Mouse (Mus musculus): ENCODE results near the gene Snx29. TPM values are rescaled to one million over a fixed set of nuclear protein-coding genes. Genes with fewer than 3 reads are reported as not detected.

Gene Snx29
- polyA plus RNA-seq, 1 experiment from 2014 or later, result 11.4 TPM

DNA sequence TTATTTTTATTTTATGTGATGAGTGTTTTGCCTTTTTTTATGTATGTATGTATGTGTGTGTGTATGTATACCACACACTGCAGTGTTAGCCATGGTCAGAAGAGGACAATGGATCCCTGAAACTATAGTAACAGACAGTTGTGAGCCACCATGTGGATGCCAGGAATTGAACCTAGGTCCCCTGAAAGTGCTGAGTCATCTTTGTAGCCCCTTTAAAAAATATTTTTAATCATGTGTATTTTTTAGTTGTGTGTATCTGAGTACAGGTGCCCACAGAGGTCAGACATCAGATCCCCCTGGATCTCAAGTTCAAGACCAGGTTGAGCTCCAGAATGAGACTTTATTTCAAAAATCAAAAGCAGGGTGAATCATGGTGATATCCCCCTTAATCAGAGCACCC, 19.0 kb upstream of the Snx29 start:
- Histone ChIP-seq H3K4me1 (replicated peaks; ENCODE audit: control insufficient read depth, insufficient read depth, low read length) (no peaks in the 10 kb centered on the region), H3K9me3 (ENCODE audit: control insufficient read depth, low read length) (no peaks in the 10 kb centered on the region), H3K27ac (ENCODE audit: low read length) (no peak overlapping the region), H3K4me2 (ENCODE audit: low read depth, low read length) (no peak overlapping the region), H3K27me3 (ENCODE audit: control insufficient read depth, insufficient read depth, low read depth, low read length) (no peaks in the 10 kb centered on the region), H3K9ac (ENCODE audit: low read length) (no peak overlapping the region), H3K4me3 (ENCODE audit: low read length) (no peak overlapping the region), H3K36me3 (ENCODE audit: control insufficient read depth, insufficient read depth, low read length) (no peaks in the 10 kb centered on the region)
- ATAC-seq (ENCODE audit: low read depth), result no peak

DNA sequence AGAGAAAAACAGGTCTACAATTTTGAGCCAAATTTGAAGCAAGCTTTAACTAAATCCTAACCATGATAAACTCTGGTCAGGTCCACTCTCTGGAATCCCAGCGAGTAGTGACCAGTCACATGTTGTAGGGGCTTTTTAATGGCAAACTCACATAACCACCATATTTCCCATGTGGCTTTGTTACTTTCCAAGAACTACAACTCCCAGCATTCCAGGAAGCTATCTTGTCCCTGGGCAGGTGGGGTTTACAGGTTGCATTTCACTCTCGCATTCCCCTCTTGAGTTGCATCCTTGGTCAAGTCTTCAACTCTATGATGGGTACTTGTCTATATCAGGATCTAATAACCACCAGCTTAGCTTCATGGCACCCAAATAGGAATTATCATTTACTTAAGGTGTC, 17.2 kb upstream of the Snx29 start:
- no peak for ATAC-seq (ENCODE audit: low read depth)
- WGBS, result 79% methylated on average over 2 of the region's 2 CpGs
- no peaks in the 10 kb centered on the region for H3K4me1 ChIP-seq (replicated peaks; ENCODE audit: control insufficient read depth, insufficient read depth, low read length)
- no peaks in the 10 kb centered on the region for H3K9me3 ChIP-seq (ENCODE audit: control insufficient read depth, low read length)
- no peak overlapping the region for H3K27ac ChIP-seq (ENCODE audit: low read length)
- no peak overlapping the region for H3K4me2 ChIP-seq (ENCODE audit: low read depth, low read length)
- H3K27me3 ChIP-seq (ENCODE audit: control insufficient read depth, insufficient read depth, low read depth, low read length), result no peaks in the 10 kb centered on the region
- H3K36me3 ChIP-seq (ENCODE audit: control insufficient read depth, insufficient read depth, low read length), result no peaks in the 10 kb centered on the region
- H3K4me3 ChIP-seq (ENCODE audit: low read length), result no peak overlapping the region
- H3K9ac ChIP-seq (ENCODE audit: low read length), result no peak overlapping the region

GRCm38 (mm10) chr16:11313512-11313911, 9.2 kb upstream of the Snx29 start, which contains the start of gene Tnfrsf17:
Gene Tnfrsf17, plus strand, starts transcription at chr16:11313812.
- WGBS, result 71% methylated on average over 7 of the region's 7 CpGs
- Histone ChIP-seq H3K9ac (ENCODE audit: low read length) (no peak within 1 kb of the TSS), H3K27me3 (ENCODE audit: control insufficient read depth, insufficient read depth, low read depth, low read length) (no peaks in the 10 kb centered on the region), H3K4me1 (replicated peaks; ENCODE audit: control insufficient read depth, insufficient read depth, low read length) (0 out of 2 replicates have a peak, but pooled peaks cover 2% of the 10 kb centered on the region), H3K27ac (ENCODE audit: low read length) (no peak within 1 kb of the TSS), H3K4me3 (ENCODE audit: low read length) (no peak within 1 kb of the TSS), H3K36me3 (ENCODE audit: control insufficient read depth, insufficient read depth, low read length) (no peaks in the 10 kb centered on the region), H3K4me2 (ENCODE audit: low read depth, low read length) (no peak within 1 kb of the TSS), H3K9me3 (ENCODE audit: control insufficient read depth, low read length) (no peaks in the 10 kb centered on the region)
- no peak for ATAC-seq (ENCODE audit: low read depth)

GRCm38 (mm10) chr16:11315786-11316320, 6.9 kb upstream of the Snx29 start:
- no peaks in the 10 kb centered on the region for H3K9me3 ChIP-seq (ENCODE audit: control insufficient read depth, low read length)
- H3K27me3 ChIP-seq (ENCODE audit: control insufficient read depth, insufficient read depth, low read depth, low read length), result no peaks in the 10 kb centered on the region
- ATAC-seq (ENCODE audit: low read depth), result peak; percentile 78
- H3K4me1 ChIP-seq (replicated peaks; ENCODE audit: control insufficient read depth, insufficient read depth, low read length), result 0 out of 2 replicates have a peak, but pooled peaks cover 2% of the 10 kb centered on the region
- no peak overlapping the region for H3K4me2 ChIP-seq (ENCODE audit: low read depth, low read length)
- no peak overlapping the region for H3K4me3 ChIP-seq (ENCODE audit: low read length)
- H3K36me3 ChIP-seq (ENCODE audit: control insufficient read depth, insufficient read depth, low read length), result no peaks in the 10 kb centered on the region
- no peak overlapping the region for H3K9ac ChIP-seq (ENCODE audit: low read length)
- no peak overlapping the region for H3K27ac ChIP-seq (ENCODE audit: low read length)
- 50% methylated on average over 5 of the region's 5 CpGs for WGBS

GRCm38 (mm10) chr16:11316748-11317147, 6.0 kb upstream of the Snx29 start:
- Histone ChIP-seq H3K9ac (ENCODE audit: low read length) (no peak overlapping the region), H3K4me1 (replicated peaks; ENCODE audit: control insufficient read depth, insufficient read depth, low read length) (0 out of 2 replicates have a peak, but pooled peaks cover 2% of the 10 kb centered on the region), H3K27me3 (ENCODE audit: control insufficient read depth, insufficient read depth, low read depth, low read length) (no peaks in the 10 kb centered on the region), H3K4me2 (ENCODE audit: low read depth, low read length) (no peak overlapping the region), H3K4me3 (ENCODE audit: low read length) (no peak overlapping the region), H3K9me3 (ENCODE audit: control insufficient read depth, low read length) (no peaks in the 10 kb centered on the region), H3K36me3 (ENCODE audit: control insufficient read depth, insufficient read depth, low read length) (no peaks in the 10 kb centered on the region), H3K27ac (ENCODE audit: low read length) (no peak overlapping the region)
- 67% methylated on average over 5 of the region's 5 CpGs for WGBS
- ATAC-seq (ENCODE audit: low read depth), result no peak

DNA sequence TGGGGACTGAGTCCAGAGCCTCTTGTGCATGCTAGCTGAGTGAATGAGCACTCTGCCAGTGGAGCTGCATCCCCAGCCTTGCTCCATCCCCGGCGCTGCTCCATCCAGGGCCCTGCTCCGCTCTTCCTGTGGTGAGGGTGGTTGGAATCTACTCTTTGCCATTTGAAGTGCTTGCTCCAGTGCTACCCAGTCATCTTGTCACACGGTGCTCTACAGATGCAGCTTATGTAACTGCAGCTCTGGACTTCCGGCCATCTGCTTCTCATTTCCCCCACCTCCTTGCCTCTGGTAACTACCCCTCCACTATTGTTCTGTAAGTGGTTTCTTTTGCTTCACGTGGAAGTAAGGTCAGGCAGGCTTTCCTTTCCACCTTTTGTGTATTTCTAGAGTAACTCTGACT, 5.4 kb upstream of the Snx29 start:
- H3K9me3 ChIP-seq (ENCODE audit: control insufficient read depth, low read length), result no peaks in the 10 kb centered on the region
- H3K27me3 ChIP-seq (ENCODE audit: control insufficient read depth, insufficient read depth, low read depth, low read length), result no peaks in the 10 kb centered on the region
- no peak overlapping the region for H3K4me3 ChIP-seq (ENCODE audit: low read length)
- 0 out of 2 replicates have a peak, but pooled peaks cover 7% of the 10 kb centered on the region for H3K4me1 ChIP-seq (replicated peaks; ENCODE audit: control insufficient read depth, insufficient read depth, low read length)
- H3K9ac ChIP-seq (ENCODE audit: low read length), result no peak overlapping the region
- H3K36me3 ChIP-seq (ENCODE audit: control insufficient read depth, insufficient read depth, low read length), result no peaks in the 10 kb centered on the region
- ATAC-seq (ENCODE audit: low read depth), result peak; percentile 39; the same call in 1 of the 2 replicates
- 48% methylated on average over 6 of the region's 6 CpGs for WGBS
- H3K27ac ChIP-seq (ENCODE audit: low read length), result no peak overlapping the region
- no peak overlapping the region for H3K4me2 ChIP-seq (ENCODE audit: low read depth, low read length)

- peak overlapping the region; percentile 70 for H3K27ac ChIP-seq (ENCODE audit: low read length)
- peak; percentile 49; the same call in 1 of the 2 replicates for ATAC-seq (ENCODE audit: low read depth)
- H3K27me3 ChIP-seq (ENCODE audit: control insufficient read depth, insufficient read depth, low read depth, low read length), result no peaks in the 10 kb centered on the region
- peak overlapping the region; percentile 96 for H3K4me2 ChIP-seq (ENCODE audit: low read depth, low read length)
- H3K9ac ChIP-seq (ENCODE audit: low read length), result peak overlapping the region; percentile 89
- H3K9me3 ChIP-seq (ENCODE audit: control insufficient read depth, low read length), result no peaks in the 10 kb centered on the region
- H3K4me3 ChIP-seq (ENCODE audit: low read length), result peak overlapping the region; percentile 84
- peaks cover 13% of the 10 kb centered on the region for H3K4me1 ChIP-seq (replicated peaks; ENCODE audit: control insufficient read depth, insufficient read depth, low read length)
- no peaks in the 10 kb centered on the region for H3K36me3 ChIP-seq (ENCODE audit: control insufficient read depth, insufficient read depth, low read length)
- WGBS, result 6% methylated on average over 17 of the region's 17 CpGs
Observed at GRCm38 (mm10) chr16:11323324-11324051, 780 bp downstream of the Snx29 start.

DNA sequence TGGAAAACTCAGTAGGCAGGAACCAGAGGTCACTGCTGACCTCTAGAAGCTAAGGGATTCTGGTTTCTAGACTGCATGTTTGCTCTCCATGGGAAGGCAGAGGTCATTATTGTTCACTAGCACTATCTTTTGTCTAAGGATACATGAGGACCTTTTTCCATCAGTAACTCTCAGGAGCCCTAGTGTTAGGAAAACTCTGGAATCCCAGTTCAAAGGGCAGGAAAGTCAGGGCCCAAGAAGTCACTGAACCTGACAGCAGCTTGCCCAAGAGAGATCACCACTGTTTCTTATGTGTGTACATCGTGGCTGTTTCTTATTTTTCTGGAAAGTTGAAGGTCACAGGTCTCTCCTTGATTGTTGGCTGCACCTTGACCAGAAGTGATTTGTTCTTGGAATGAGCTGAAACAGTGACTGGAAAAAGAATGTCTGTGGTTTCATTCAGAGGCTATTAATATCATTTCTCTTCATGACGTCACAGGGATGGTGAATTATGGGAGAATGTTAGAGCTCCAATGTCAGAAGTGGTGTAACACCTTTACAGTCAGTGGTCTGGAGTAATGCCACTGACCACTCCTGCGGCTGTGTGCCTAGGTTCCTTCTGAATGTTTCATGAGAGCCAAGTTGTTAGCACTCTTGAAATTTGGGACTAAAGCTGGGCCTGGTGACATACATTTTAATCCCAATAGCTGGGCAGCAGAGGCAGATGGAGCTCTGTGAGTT, 7.5 kb downstream of the Snx29 start:
- H3K4me2 ChIP-seq (ENCODE audit: low read depth, low read length), result no peak overlapping the region
- WGBS, result 74% methylated on average over 3 of the region's 3 CpGs
- no peak overlapping the region for H3K27ac ChIP-seq (ENCODE audit: low read length)
- H3K9ac ChIP-seq (ENCODE audit: low read length), result no peak overlapping the region
- no peaks in the 10 kb centered on the region for H3K9me3 ChIP-seq (ENCODE audit: control insufficient read depth, low read length)
- no peaks in the 10 kb centered on the region for H3K27me3 ChIP-seq (ENCODE audit: control insufficient read depth, insufficient read depth, low read depth, low read length)
- H3K36me3 ChIP-seq (ENCODE audit: control insufficient read depth, insufficient read depth, low read length), result no peaks in the 10 kb centered on the region
- no peak for ATAC-seq (ENCODE audit: low read depth)
- H3K4me3 ChIP-seq (ENCODE audit: low read length), result no peak overlapping the region
- no peaks in the 10 kb centered on the region for H3K4me1 ChIP-seq (replicated peaks; ENCODE audit: control insufficient read depth, insufficient read depth, low read length)

DNA sequence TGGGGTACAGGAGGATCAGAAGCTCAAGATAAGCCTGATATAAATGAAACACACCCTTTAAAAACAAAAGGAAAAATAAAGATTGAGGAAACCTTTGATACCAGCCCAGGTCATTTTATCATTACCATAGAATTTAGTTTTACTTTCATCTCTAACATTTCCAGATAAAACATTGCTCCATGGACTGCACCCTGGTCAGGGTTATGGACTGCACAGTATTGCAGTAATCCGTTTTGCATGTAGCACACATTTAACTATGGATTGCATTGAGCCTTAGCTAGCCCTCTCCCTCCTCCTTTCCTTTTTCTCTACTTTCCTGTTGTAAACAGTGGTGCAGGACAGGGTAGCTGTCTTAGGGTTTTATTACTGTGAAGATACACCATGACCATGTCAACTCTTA, 8.3 kb downstream of the Snx29 start:
- H3K9me3 ChIP-seq (ENCODE audit: control insufficient read depth, low read length), result no peaks in the 10 kb centered on the region
- ATAC-seq (ENCODE audit: low read depth), result no peak

More for the DNA sequence above, 8.3 kb downstream of the Snx29 start:
- Histone ChIP-seq H3K36me3 (ENCODE audit: control insufficient read depth, insufficient read depth, low read length) (no peaks in the 10 kb centered on the region), H3K27ac (ENCODE audit: low read length) (no peak overlapping the region), H3K4me2 (ENCODE audit: low read depth, low read length) (no peak overlapping the region), H3K4me3 (ENCODE audit: low read length) (no peak overlapping the region), H3K27me3 (ENCODE audit: control insufficient read depth, insufficient read depth, low read depth, low read length) (no peaks in the 10 kb centered on the region), H3K9ac (ENCODE audit: low read length) (no peak overlapping the region), H3K4me1 (replicated peaks; ENCODE audit: control insufficient read depth, insufficient read depth, low read length) (no peaks in the 10 kb centered on the region)
- 84% methylated on average over 1 of the region's 1 CpGs for WGBS
